13 mouse cellular contexts compared by ENCODE assay signal in genomic region chr10:14270008-14270407, GRCm38 (mm10).
"Had no signal": no experiment of that assay in that cellular context is flagged by ENCODE, and none has a peak within 500 bp of the region (broad histone marks: within the 10 kb centered on the region; RNA-seq: fewer than 3 reads in every experiment).

No protein-coding gene starts in this region.

- DNase-seq: gastrocnemius, adult 2 months; gastrocnemius, postnatal 10 days; gastrocnemius, postnatal 25 days; heart, adult 18-20 months; heart, postnatal 10 days; heart, postnatal 4 days; kidney, adult 18-20 months; kidney, adult 8-10 months; kidney, postnatal 10 days; kidney, postnatal 25 days; kidney, postnatal 4 days; liver; liver, embryonic 13.5 days had no signal
